In the genomic region with DNA sequence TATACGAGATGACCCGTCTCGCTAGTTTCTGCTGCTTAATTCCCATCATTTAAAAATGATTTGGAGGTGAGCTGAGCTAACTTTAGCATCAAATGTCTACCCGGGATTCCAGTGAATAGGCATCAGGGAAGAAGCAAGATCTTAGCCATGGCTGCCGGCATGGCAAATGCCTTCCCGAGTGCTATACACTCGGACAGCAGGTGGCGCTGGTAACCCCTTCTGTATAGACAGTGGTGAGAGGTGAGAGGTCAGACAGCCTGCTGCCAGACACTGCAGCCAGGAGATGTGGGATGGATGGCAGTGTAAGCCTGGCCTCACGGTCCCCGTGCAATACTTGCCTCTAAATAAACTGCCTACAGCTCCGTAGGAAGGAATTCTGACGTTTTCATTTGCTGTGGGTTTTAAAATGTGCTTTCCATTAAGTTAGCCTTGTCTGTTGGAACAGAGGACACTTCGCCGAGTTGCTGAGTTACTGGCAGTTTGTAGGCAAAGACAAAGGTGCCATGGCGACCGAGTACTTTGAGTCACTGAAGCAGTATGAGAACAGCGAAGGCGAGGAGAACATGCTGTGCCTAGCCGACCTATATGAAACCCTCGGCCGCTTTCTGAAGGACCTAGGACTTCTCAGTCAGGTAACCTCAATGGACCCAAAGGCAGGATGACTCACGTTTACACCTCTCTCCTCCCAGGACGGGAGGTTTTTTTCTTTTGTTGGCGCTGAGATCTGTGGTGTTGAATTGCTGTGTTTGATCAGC, we compare ENCODE assay signal across 8 mouse cellular contexts. TPM values are rescaled to one million over a fixed set of nuclear protein-coding genes. Genes with fewer than 3 reads are reported as not detected.
A peak's percentile ranks its signal among the peaks of the same experiment; 100 is the strongest.
DNase-seq lines count a peak whose midpoint lies in the region; ATAC-seq lines count a peak whose summit lies in the region.

No protein-coding gene starts in this region.

- no peaks in the 10 kb centered on the region for H3K9me3 ChIP-seq in hindbrain, embryonic 10.5 days
- H3K9me3 ChIP-seq in hindbrain, embryonic 12.5 days (replicated peaks): no peaks in the 10 kb centered on the region

- no peak overlapping the region for H3K4me2 ChIP-seq in hindbrain, embryonic 12.5 days (replicated peaks)

- 45% methylated on average over 24 of the region's 24 CpGs for WGBS in hindbrain, embryonic 10.5 days
- WGBS in hindbrain, embryonic 12.5 days: 48% methylated on average over 24 of the region's 24 CpGs

- no peak overlapping the region for H3K9ac ChIP-seq in hindbrain, embryonic 12.5 days

- H3K27ac ChIP-seq in hindbrain, embryonic 10.5 days: no peak overlapping the region
- no peak overlapping the region for H3K27ac ChIP-seq in hindbrain, embryonic 12.5 days

- no peak overlapping the region for H3K4me3 ChIP-seq in hindbrain, embryonic 10.5 days
- no peak overlapping the region for H3K4me3 ChIP-seq in hindbrain, embryonic 12.5 days

- no peak for ATAC-seq in hindbrain, embryonic 12.5 days (ENCODE audit: low FRiP score)
- peak; percentile 88 for ATAC-seq in frontal cortex, adult (ENCODE audit: low TSS enrichment)
- peak; percentile 99 for ATAC-seq in megakaryocyte-erythroid progenitor cell, adult 5-6 weeks (replicated peaks; ENCODE audit: low FRiP score, low TSS enrichment, poor library complexity, severe bottlenecking)

- peaks cover 7% of the 10 kb centered on the region for H3K4me1 ChIP-seq in hindbrain, embryonic 10.5 days (replicated peaks)
- no peaks in the 10 kb centered on the region for H3K4me1 ChIP-seq in hindbrain, embryonic 12.5 days

- peak; percentile 86 for DNase-seq in hindbrain, embryonic 10.5 days (ENCODE audit: low spot score)
- DNase-seq in c-Kit-positive CD71-positive TER-119-positive erythroid progenitor cells, embryonic 14.5 days (ENCODE audit: low spot score): peak; percentile 51
- DNase-seq in induced T-regulatory cell, adult 2 months (ENCODE audit: low read depth): peak; percentile 71
- peak; percentile 46 to 65 for DNase-seq in left cerebral cortex, adult 8-10 months (ENCODE audit: low spot score in 2 of 2)
- DNase-seq in spleen, postnatal 14 days (ENCODE audit: low spot score in 2 of 2): peak; percentile 40 to 56

- H3K27me3 ChIP-seq in hindbrain, embryonic 10.5 days (ENCODE audit: insufficient read depth, poor library complexity, severe bottlenecking): no peaks in the 10 kb centered on the region
- no peaks in the 10 kb centered on the region for H3K27me3 ChIP-seq in hindbrain, embryonic 12.5 days

- peaks cover 27% of the 10 kb centered on the region for H3K36me3 ChIP-seq in hindbrain, embryonic 10.5 days
- H3K36me3 ChIP-seq in hindbrain, embryonic 12.5 days: peaks cover 17% of the 10 kb centered on the region

RNA-seq across cellular contexts. Expression of a gene that starts 5.0 kb away (rescaled TPM):
- not detected in 2 replicates for polyA plus RNA-seq in hindbrain, embryonic 10.5 days (2016; fragmentation: Nextera tagmentation; extraction: Ambion mirVana)
- polyA plus RNA-seq in hindbrain, embryonic 12.5 days (2016; fragmentation: Nextera tagmentation; extraction: Ambion mirVana): not detected in 2 replicates
- total RNA-seq in left cerebral cortex, adult 8-10 months (2022): not detected
- total RNA-seq in megakaryocyte-erythroid progenitor cell, adult 5-6 weeks (2014; fragmentation: Nextera tagmentation): 8.2 TPM in 1 of 2 replicates, not detected in the other
- total RNA-seq in megakaryocyte-erythroid progenitor cell, adult 5-6 weeks (2017): not detected in 2 replicates

RNA-seq across cellular contexts. Expression of a gene that starts 27.5 kb away (rescaled TPM):
- polyA plus RNA-seq in hindbrain, embryonic 10.5 days (2016; fragmentation: Nextera tagmentation; extraction: Ambion mirVana): 42.9 and 47.4 TPM in 2 replicates
- 69.2 and 72.4 TPM in 2 replicates for polyA plus RNA-seq in hindbrain, embryonic 12.5 days (2016; fragmentation: Nextera tagmentation; extraction: Ambion mirVana)
- total RNA-seq in left cerebral cortex, adult 8-10 months (2022): 10 to 100 TPM; 34.9 to 38.8 (median 36.2) TPM
- 22.7 and 24.3 TPM in 2 replicates for total RNA-seq in megakaryocyte-erythroid progenitor cell, adult 5-6 weeks (2014; fragmentation: Nextera tagmentation)
- 31.8 and 34.7 TPM in 2 replicates for total RNA-seq in megakaryocyte-erythroid progenitor cell, adult 5-6 weeks (2017)

RNA-seq across cellular contexts. Expression of a gene that starts 27.7 kb away (rescaled TPM):
- polyA plus RNA-seq in hindbrain, embryonic 10.5 days (2016; fragmentation: Nextera tagmentation; extraction: Ambion mirVana): 8.2 and 10.0 TPM in 2 replicates
- 9.5 TPM in 2 replicates for polyA plus RNA-seq in hindbrain, embryonic 12.5 days (2016; fragmentation: Nextera tagmentation; extraction: Ambion mirVana)
- 10 to 100 TPM; 23.8 to 26.1 (median 24.9) TPM for total RNA-seq in left cerebral cortex, adult 8-10 months (2022)
- 12.4 and 18.1 TPM in 2 replicates for total RNA-seq in megakaryocyte-erythroid progenitor cell, adult 5-6 weeks (2014; fragmentation: Nextera tagmentation)
- 18.3 and 26.7 TPM in 2 replicates for total RNA-seq in megakaryocyte-erythroid progenitor cell, adult 5-6 weeks (2017)

RNA-seq across cellular contexts. Expression of a gene that starts 33.1 kb away (rescaled TPM):
- polyA plus RNA-seq in hindbrain, embryonic 10.5 days (2016; fragmentation: Nextera tagmentation; extraction: Ambion mirVana): 4.1 TPM in 2 replicates
- 6.6 and 7.3 TPM in 2 replicates for polyA plus RNA-seq in hindbrain, embryonic 12.5 days (2016; fragmentation: Nextera tagmentation; extraction: Ambion mirVana)
- 10 to 100 TPM in 1 of 4 experiments, 1 to 10 TPM in 3; 6.8 to 11.7 (median 8.7) TPM for total RNA-seq in left cerebral cortex, adult 8-10 months (2022)
- total RNA-seq in megakaryocyte-erythroid progenitor cell, adult 5-6 weeks (2014; fragmentation: Nextera tagmentation): 8.2 and 9.3 TPM in 2 replicates
- total RNA-seq in megakaryocyte-erythroid progenitor cell, adult 5-6 weeks (2017): 3.7 and 6.4 TPM in 2 replicates
